Mouse (Mus musculus): Measurements from ENCODE around the gene Gadd45b. TPM values are rescaled to one million over a fixed set of nuclear protein-coding genes. Genes with fewer than 3 reads are reported as not detected.

Gadd45b gene
- polyA plus RNA-seq, 1 experiment from 2014 or later, result 17.4 TPM

DNA sequence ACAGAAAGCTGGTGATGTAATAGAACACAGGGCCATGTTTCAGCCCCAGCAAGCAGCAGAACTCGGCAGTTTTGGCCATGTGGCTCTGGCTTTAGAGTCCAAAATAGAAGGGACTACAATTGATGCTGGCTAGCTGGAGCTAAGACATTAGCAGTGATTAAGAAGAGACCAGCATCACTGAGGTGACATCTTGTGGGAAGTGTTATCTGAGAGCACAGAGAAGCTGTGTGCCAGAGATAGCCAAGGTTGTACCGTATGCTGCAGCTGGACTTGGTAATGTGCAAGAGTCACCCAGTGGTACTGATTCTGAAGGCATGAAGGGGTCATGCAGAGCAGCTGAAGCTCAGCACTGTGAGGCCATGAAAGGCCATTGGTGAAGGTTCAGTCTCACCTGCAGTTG, 14.6 kb upstream of the Gadd45b start:
- Histone ChIP-seq H3K4me1 (replicated peaks; ENCODE audit: insufficient read depth, low read length) (0 out of 2 replicates have a peak, but pooled peaks cover 11% of the 10 kb centered on the region), H3K9me3 (replicated peaks; ENCODE audit: low read length) (no peaks in the 10 kb centered on the region), H3K4me3 (replicated peaks; ENCODE audit: low read depth, low read length) (no peak overlapping the region), H3K27ac (no peak overlapping the region), H3K36me3 (ENCODE audit: insufficient read depth, low read length) (0 out of 2 replicates have a peak, but pooled peaks cover 5% of the 10 kb centered on the region), H3K4me2 (ENCODE audit: low read length) (no peak overlapping the region), H3K27me3 (ENCODE audit: insufficient read depth, low read length) (no peaks in the 10 kb centered on the region), H3K9ac (ENCODE audit: low read depth, low read length) (no peak overlapping the region)
- ATAC-seq (replicated peaks; ENCODE audit: low FRiP score, low read depth), result no peak
- DNase-seq (ENCODE audit: low spot score), result no peak
- no peak for TF ChIP-seq CTCF (IDR thresholded peaks at IDR 0.05; ENCODE audit: low read depth)
- 84% methylated on average over 2 of the region's 2 CpGs for WGBS

DNA sequence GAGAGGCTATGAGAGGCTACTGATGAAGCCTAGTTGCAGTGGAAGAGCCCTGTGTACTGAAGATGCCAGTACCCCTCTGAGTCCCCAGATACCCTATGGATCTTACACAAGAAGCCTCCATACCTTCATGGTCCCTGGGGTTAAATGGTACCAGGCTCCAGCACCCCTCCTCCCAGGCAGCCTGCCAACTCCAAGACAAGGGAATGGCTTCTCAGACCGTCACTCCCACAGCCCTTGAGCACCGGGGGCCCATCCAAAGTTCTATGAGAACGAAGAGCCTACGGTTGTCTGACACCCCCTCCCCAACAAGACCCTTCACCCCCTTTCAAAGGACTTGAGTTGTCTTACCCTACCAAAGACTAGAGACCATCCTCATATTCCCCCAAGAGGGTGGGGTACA, 14.1 kb upstream of the Gadd45b start:
- 86% methylated on average over 4 of the region's 4 CpGs for WGBS
- no peak for ATAC-seq (replicated peaks; ENCODE audit: low FRiP score, low read depth)
- DNase-seq (ENCODE audit: low spot score), result no peak
- Histone ChIP-seq H3K4me2 (ENCODE audit: low read length) (no peak overlapping the region), H3K4me1 (replicated peaks; ENCODE audit: insufficient read depth, low read length) (0 out of 2 replicates have a peak, but pooled peaks cover 11% of the 10 kb centered on the region), H3K9me3 (replicated peaks; ENCODE audit: low read length) (no peaks in the 10 kb centered on the region), H3K4me3 (replicated peaks; ENCODE audit: low read depth, low read length) (no peak overlapping the region), H3K27ac (no peak overlapping the region), H3K36me3 (ENCODE audit: insufficient read depth, low read length) (0 out of 2 replicates have a peak, but pooled peaks cover 5% of the 10 kb centered on the region), H3K9ac (ENCODE audit: low read depth, low read length) (no peak overlapping the region), H3K27me3 (ENCODE audit: insufficient read depth, low read length) (no peaks in the 10 kb centered on the region)
- no peak for TF ChIP-seq CTCF (IDR thresholded peaks at IDR 0.05; ENCODE audit: low read depth)

DNA sequence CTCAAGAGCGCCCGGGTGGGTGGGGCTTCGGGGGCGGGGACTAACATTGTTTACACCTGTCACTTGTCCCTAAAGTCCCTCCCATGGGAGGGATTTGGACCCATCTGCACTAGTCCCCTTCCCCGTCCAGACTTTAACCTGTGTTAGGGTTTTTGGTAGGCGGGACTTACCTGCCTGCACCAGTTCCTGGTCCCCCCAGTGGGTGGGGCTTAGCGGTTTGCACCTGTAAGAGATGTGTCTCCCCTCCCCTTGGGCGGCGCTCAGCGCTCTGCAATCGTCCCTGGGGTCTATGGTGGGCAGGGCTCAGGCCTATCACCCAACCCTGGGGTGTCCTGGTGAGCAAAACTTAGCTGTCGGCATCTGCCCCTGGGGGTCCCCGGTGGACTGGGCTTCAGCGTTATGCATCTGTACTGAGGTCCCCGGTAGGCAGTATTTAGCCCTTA, 12.5 kb upstream of the Gadd45b start:
- ATAC-seq (replicated peaks; ENCODE audit: low FRiP score, low read depth), result peak; percentile 81
- peak overlapping the region; percentile 80 for H3K27ac ChIP-seq
- no peak for TF ChIP-seq CTCF (IDR thresholded peaks at IDR 0.05; ENCODE audit: low read depth)

DNA sequence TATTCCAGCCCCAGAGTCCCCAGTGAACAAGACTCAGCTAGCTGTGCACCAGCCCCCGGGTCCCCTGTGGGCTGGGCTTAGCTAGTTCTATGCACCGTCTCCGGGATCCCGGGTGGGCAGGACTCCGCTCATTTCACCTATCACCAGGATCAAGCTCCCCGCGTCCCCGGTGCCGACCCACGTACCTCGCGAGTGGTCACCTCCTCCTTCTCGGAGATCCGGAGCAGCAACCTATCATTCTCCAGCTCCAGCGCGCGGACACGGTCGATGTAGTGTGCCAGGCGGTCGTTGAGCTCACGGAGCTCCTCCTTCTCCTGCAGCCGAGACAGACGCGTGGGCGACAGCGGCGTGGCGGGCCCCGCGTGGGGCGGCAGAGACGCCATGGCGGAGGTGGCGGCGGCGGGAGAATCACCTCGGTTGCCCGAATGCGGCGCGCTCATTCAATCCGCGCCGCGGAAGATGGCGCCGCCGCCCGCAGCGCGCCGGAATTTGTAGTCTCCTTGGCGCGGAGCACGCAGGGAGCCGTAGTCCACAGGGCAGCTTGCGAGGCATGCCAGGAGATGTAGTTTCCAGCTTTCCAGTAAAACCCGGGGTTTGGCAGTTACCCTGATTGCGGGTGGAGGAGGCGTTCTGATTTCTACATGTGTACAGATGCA, 12.0 kb upstream of the Gadd45b start, which contains the start of gene Lmnb2:
Lmnb2 (minus strand) TSS at position 467 of the 656 bp plus-strand sequence.
- no peak for TF ChIP-seq CTCF (IDR thresholded peaks at IDR 0.05; ENCODE audit: low read depth)
- Histone ChIP-seq H3K36me3 (ENCODE audit: insufficient read depth, low read length) (0 out of 2 replicates have a peak, but pooled peaks cover 5% of the 10 kb centered on the region), H3K4me1 (replicated peaks; ENCODE audit: insufficient read depth, low read length) (0 out of 2 replicates have a peak, but pooled peaks cover 11% of the 10 kb centered on the region), H3K9ac (ENCODE audit: low read depth, low read length) (peak within 1 kb of the TSS; percentile 72), H3K4me3 (replicated peaks; ENCODE audit: low read depth, low read length) (peak within 1 kb of the TSS; percentile 87), H3K27me3 (ENCODE audit: insufficient read depth, low read length) (no peaks in the 10 kb centered on the region), H3K9me3 (replicated peaks; ENCODE audit: low read length) (no peaks in the 10 kb centered on the region), H3K4me2 (ENCODE audit: low read length) (peak within 1 kb of the TSS; percentile 93), H3K27ac (peak within 1 kb of the TSS; percentile 80)
- under 1% methylated on average over 61 of the region's 61 CpGs for WGBS
- DNase-seq (ENCODE audit: low spot score) (peak; percentile 83), ATAC-seq (replicated peaks; ENCODE audit: low FRiP score, low read depth) (no peak)

More for the DNA sequence above, 12.5 kb upstream of the Gadd45b start:
- 2% methylated on average over 15 of the region's 15 CpGs for WGBS
- H3K9me3 ChIP-seq (replicated peaks; ENCODE audit: low read length), result no peaks in the 10 kb centered on the region
- H3K4me2 ChIP-seq (ENCODE audit: low read length), result peak overlapping the region; percentile 93
- no peak for DNase-seq (ENCODE audit: low spot score)
- H3K9ac ChIP-seq (ENCODE audit: low read depth, low read length), result peak overlapping the region; percentile 72
- H3K36me3 ChIP-seq (ENCODE audit: insufficient read depth, low read length), result 0 out of 2 replicates have a peak, but pooled peaks cover 5% of the 10 kb centered on the region
- peak overlapping the region; percentile 87 for H3K4me3 ChIP-seq (replicated peaks; ENCODE audit: low read depth, low read length)
- H3K27me3 ChIP-seq (ENCODE audit: insufficient read depth, low read length), result no peaks in the 10 kb centered on the region
- H3K4me1 ChIP-seq (replicated peaks; ENCODE audit: insufficient read depth, low read length), result 0 out of 2 replicates have a peak, but pooled peaks cover 11% of the 10 kb centered on the region

DNA sequence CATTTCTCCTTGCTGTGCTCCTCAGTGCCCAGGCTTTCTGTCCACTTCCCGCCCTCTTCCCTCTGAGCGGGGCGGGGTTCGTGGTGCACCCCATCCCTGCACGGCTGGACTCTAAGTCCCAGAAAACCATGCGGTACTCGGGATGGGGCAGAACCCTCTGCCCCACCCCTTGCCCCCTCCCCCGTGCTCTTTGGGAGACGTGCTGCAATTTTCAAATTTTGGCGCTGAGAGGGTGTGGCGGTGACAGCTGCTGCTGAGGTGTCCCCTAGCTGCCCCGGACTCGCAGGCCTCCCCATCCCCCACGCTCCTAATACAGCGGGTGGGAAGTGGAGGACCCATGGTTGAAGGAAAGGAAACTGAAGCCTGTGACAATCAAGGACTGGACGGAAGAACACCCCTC, 8.0 kb upstream of the Gadd45b start:
- H3K9me3 ChIP-seq (replicated peaks; ENCODE audit: low read length), result no peaks in the 10 kb centered on the region
- ATAC-seq (replicated peaks; ENCODE audit: low FRiP score, low read depth) (no peak; the same call in 1 of the 2 replicates), DNase-seq (ENCODE audit: low spot score) (peak; percentile 68)
- no peak for TF ChIP-seq CTCF (IDR thresholded peaks at IDR 0.05; ENCODE audit: low read depth)
- peak overlapping the region; percentile 20; the same call in 1 of the 2 replicates for H3K9ac ChIP-seq (ENCODE audit: low read depth, low read length)
- no peaks in the 10 kb centered on the region for H3K27me3 ChIP-seq (ENCODE audit: insufficient read depth, low read length)
- no peaks in the 10 kb centered on the region for H3K36me3 ChIP-seq (ENCODE audit: insufficient read depth, low read length)
- H3K4me1 ChIP-seq (replicated peaks; ENCODE audit: insufficient read depth, low read length), result 0 out of 2 replicates have a peak, but pooled peaks cover 5% of the 10 kb centered on the region
- 6% methylated on average over 16 of the region's 16 CpGs for WGBS
- H3K4me2 ChIP-seq (ENCODE audit: low read length), result peak overlapping the region; percentile 50
- H3K4me3 ChIP-seq (replicated peaks; ENCODE audit: low read depth, low read length), result peak overlapping the region; percentile 26
- no peak overlapping the region for H3K27ac ChIP-seq

DNA sequence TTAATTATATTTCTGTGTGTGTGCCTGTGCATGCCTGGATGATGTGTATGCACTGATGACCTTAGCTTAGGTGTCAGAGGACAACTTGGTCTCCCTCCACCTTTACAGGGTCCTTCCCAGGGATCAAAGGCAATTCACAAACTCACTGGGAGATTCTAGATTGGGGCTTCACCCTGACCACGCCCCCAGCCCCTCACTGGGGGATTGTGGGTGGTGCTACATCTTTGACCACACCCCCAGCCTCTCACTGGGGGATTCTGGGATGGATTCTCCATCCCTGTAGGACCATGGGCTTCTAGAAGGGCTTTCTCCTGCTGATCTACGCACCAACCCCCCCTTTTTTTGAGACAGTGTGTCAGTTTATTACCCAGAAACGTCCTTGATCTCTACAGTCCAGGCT, 4.4 kb upstream of the Gadd45b start:
- no peak overlapping the region for H3K27ac ChIP-seq
- H3K4me2 ChIP-seq (ENCODE audit: low read length), result no peak overlapping the region
- ATAC-seq (replicated peaks; ENCODE audit: low FRiP score, low read depth) (no peak), DNase-seq (ENCODE audit: low spot score) (no peak)
- no peak overlapping the region for H3K9ac ChIP-seq (ENCODE audit: low read depth, low read length)
- WGBS, result 41% methylated on average over 3 of the region's 3 CpGs
- H3K4me1 ChIP-seq (replicated peaks; ENCODE audit: insufficient read depth, low read length), result peaks cover 3% of the 10 kb centered on the region; the same call in 1 of the 2 replicates
- H3K36me3 ChIP-seq (ENCODE audit: insufficient read depth, low read length), result no peaks in the 10 kb centered on the region
- no peaks in the 10 kb centered on the region for H3K27me3 ChIP-seq (ENCODE audit: insufficient read depth, low read length)
- no peaks in the 10 kb centered on the region for H3K9me3 ChIP-seq (replicated peaks; ENCODE audit: low read length)
- no peak for TF ChIP-seq CTCF (IDR thresholded peaks at IDR 0.05; ENCODE audit: low read depth)
- H3K4me3 ChIP-seq (replicated peaks; ENCODE audit: low read depth, low read length), result no peak overlapping the region

Data from kidney, postnatal 0 days (tissue).